Mouse (Mus musculus): ENCODE results near the gene Oxct1. TPM values are rescaled to one million over a fixed set of nuclear protein-coding genes. Genes with fewer than 3 reads are reported as not detected.

Gene Oxct1
- total RNA-seq (2017), result 206 and 358 TPM in 2 replicates

- peak; percentile 89 to 93 for ATAC-seq (replicated peaks in 1 of 2; ENCODE audit: insufficient read depth in 1 of 2, low FRiP score in 2 of 2, low TSS enrichment in 1 of 2, low read depth in 1 of 2, poor library complexity in 2 of 2, severe bottlenecking in 2 of 2)
These were observed at the start of gene Oxct1 for GRCm38 (mm10) chr15:4026231-4026773. Oxct1 (plus strand) TSS chr15:4026383.

GRCm38 (mm10) chr15:3978279-3978678 lies 47.9 kb upstream of the Oxct1 start:
- ATAC-seq (replicated peaks in 1 of 2; ENCODE audit: insufficient read depth in 1 of 2, low FRiP score in 2 of 2, low TSS enrichment in 1 of 2, low read depth in 1 of 2, poor library complexity in 2 of 2, severe bottlenecking in 2 of 2), result no peak

GRCm38 (mm10) chr15:3979061-3979848 lies 46.9 kb upstream of the Oxct1 start, which contains the start of gene Fbxo4:
Fbxo4 (minus strand) TSS chr15:3979573.
- ATAC-seq (replicated peaks in 1 of 2; ENCODE audit: insufficient read depth in 1 of 2, low FRiP score in 2 of 2, low TSS enrichment in 1 of 2, low read depth in 1 of 2, poor library complexity in 2 of 2, severe bottlenecking in 2 of 2), result peak; percentile 97 to 99

- ATAC-seq (replicated peaks in 1 of 2; ENCODE audit: insufficient read depth in 1 of 2, low FRiP score in 2 of 2, low TSS enrichment in 1 of 2, low read depth in 1 of 2, poor library complexity in 2 of 2, severe bottlenecking in 2 of 2), result peak; percentile 12 to 22; a peak in 2 of 4 replicates
These were observed 46.3 kb upstream of the Oxct1 start for GRCm38 (mm10) chr15:3979871-3980270.

GRCm38 (mm10) chr15:3982732-3983131 lies 43.5 kb upstream of the Oxct1 start:
- peak; percentile 12 to 22; a peak in 1 of 4 replicates for ATAC-seq (replicated peaks in 1 of 2; ENCODE audit: insufficient read depth in 1 of 2, low FRiP score in 2 of 2, low TSS enrichment in 1 of 2, low read depth in 1 of 2, poor library complexity in 2 of 2, severe bottlenecking in 2 of 2)

- no peak for ATAC-seq (replicated peaks in 1 of 2; ENCODE audit: insufficient read depth in 1 of 2, low FRiP score in 2 of 2, low TSS enrichment in 1 of 2, low read depth in 1 of 2, poor library complexity in 2 of 2, severe bottlenecking in 2 of 2)
These were observed 41.3 kb upstream of the Oxct1 start for GRCm38 (mm10) chr15:3984876-3985275.

GRCm38 (mm10) chr15:3987981-3988380 lies 38.2 kb upstream of the Oxct1 start:
- peak; percentile 72 to 76; a peak in 2 of 4 replicates for ATAC-seq (replicated peaks in 1 of 2; ENCODE audit: insufficient read depth in 1 of 2, low FRiP score in 2 of 2, low TSS enrichment in 1 of 2, low read depth in 1 of 2, poor library complexity in 2 of 2, severe bottlenecking in 2 of 2)

- ATAC-seq (replicated peaks in 1 of 2; ENCODE audit: insufficient read depth in 1 of 2, low FRiP score in 2 of 2, low TSS enrichment in 1 of 2, low read depth in 1 of 2, poor library complexity in 2 of 2, severe bottlenecking in 2 of 2), result no peak
These were observed 31.2 kb upstream of the Oxct1 start for GRCm38 (mm10) chr15:3994852-3995447.

GRCm38 (mm10) chr15:3995448-3996266 lies 30.5 kb upstream of the Oxct1 start, which contains the start of gene AW549877:
AW549877 (minus strand) TSS chr15:3995744.
- peak; percentile 98 to 99 for ATAC-seq (replicated peaks in 1 of 2; ENCODE audit: insufficient read depth in 1 of 2, low FRiP score in 2 of 2, low TSS enrichment in 1 of 2, low read depth in 1 of 2, poor library complexity in 2 of 2, severe bottlenecking in 2 of 2)

- ATAC-seq (replicated peaks in 1 of 2; ENCODE audit: insufficient read depth in 1 of 2, low FRiP score in 2 of 2, low TSS enrichment in 1 of 2, low read depth in 1 of 2, poor library complexity in 2 of 2, severe bottlenecking in 2 of 2), result no peak
These were observed 29.7 kb upstream of the Oxct1 start for GRCm38 (mm10) chr15:3996267-3997010.

- ATAC-seq (replicated peaks in 1 of 2; ENCODE audit: insufficient read depth in 1 of 2, low FRiP score in 2 of 2, low TSS enrichment in 1 of 2, low read depth in 1 of 2, poor library complexity in 2 of 2, severe bottlenecking in 2 of 2), result no peak
These were observed 27.0 kb upstream of the Oxct1 start for GRCm38 (mm10) chr15:3999144-3999543.

GRCm38 (mm10) chr15:4000536-4000935 lies 25.6 kb upstream of the Oxct1 start:
- no peak for ATAC-seq (replicated peaks in 1 of 2; ENCODE audit: insufficient read depth in 1 of 2, low FRiP score in 2 of 2, low TSS enrichment in 1 of 2, low read depth in 1 of 2, poor library complexity in 2 of 2, severe bottlenecking in 2 of 2)

- ATAC-seq (replicated peaks in 1 of 2; ENCODE audit: insufficient read depth in 1 of 2, low FRiP score in 2 of 2, low TSS enrichment in 1 of 2, low read depth in 1 of 2, poor library complexity in 2 of 2, severe bottlenecking in 2 of 2), result no peak
These were observed 12.3 kb upstream of the Oxct1 start for GRCm38 (mm10) chr15:4013873-4014272.

- no peak for ATAC-seq (replicated peaks in 1 of 2; ENCODE audit: insufficient read depth in 1 of 2, low FRiP score in 2 of 2, low TSS enrichment in 1 of 2, low read depth in 1 of 2, poor library complexity in 2 of 2, severe bottlenecking in 2 of 2)
These were observed 5.5 kb upstream of the Oxct1 start for GRCm38 (mm10) chr15:4020711-4021110.

- ATAC-seq (replicated peaks in 1 of 2; ENCODE audit: insufficient read depth in 1 of 2, low FRiP score in 2 of 2, low TSS enrichment in 1 of 2, low read depth in 1 of 2, poor library complexity in 2 of 2, severe bottlenecking in 2 of 2), result no peak
These were observed 2.4 kb upstream of the Oxct1 start for GRCm38 (mm10) chr15:4023747-4024146.

GRCm38 (mm10) chr15:4024726-4025507 lies 1.3 kb upstream of the Oxct1 start:
- ATAC-seq (replicated peaks in 1 of 2; ENCODE audit: insufficient read depth in 1 of 2, low FRiP score in 2 of 2, low TSS enrichment in 1 of 2, low read depth in 1 of 2, poor library complexity in 2 of 2, severe bottlenecking in 2 of 2), result no peak
